Mouse (Mus musculus): Measurements from ENCODE around the gene Ndfip2.
A peak's percentile ranks its signal among the peaks of the same experiment; 100 is the strongest.

Ndfip2 gene

DNA sequence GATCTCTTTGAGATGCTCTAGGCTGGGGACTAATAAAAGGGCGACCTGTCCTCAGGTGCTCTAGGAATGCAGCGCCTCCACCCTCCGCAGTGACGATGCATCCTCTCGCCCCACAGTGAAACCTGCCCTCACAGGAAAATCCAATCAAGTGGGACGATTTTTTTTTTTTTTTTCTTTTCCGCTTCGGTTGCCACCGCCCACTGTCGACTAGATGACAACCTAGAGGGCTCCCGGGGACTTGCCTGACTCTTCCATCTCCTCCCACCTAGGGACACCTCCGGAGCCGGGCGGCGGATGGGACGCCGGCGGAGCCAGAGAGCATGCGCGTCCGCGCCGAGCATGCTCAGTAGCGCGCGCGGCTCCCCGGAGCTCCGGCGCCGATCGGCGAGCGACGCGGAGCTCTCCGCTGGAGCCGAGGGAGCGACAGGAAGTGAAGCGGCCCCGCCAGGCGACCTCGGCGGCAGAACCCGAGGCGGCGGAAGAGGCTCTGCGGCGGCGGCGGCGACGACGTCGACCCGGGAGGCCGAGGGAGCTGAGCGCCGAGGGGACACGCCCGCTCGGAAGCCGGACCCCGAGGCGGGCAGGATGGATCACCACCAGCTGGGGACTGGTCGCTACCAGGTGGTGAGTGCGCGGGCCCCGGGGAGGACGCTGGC lies at the start of gene Ndfip2:
Gene Ndfip2, plus strand, starts transcription at position 195 of the 656 bp plus-strand sequence.
- DNase-seq (ENCODE audit: extremely low read depth, insufficient read length, low spot score): peak; percentile 89

DNA sequence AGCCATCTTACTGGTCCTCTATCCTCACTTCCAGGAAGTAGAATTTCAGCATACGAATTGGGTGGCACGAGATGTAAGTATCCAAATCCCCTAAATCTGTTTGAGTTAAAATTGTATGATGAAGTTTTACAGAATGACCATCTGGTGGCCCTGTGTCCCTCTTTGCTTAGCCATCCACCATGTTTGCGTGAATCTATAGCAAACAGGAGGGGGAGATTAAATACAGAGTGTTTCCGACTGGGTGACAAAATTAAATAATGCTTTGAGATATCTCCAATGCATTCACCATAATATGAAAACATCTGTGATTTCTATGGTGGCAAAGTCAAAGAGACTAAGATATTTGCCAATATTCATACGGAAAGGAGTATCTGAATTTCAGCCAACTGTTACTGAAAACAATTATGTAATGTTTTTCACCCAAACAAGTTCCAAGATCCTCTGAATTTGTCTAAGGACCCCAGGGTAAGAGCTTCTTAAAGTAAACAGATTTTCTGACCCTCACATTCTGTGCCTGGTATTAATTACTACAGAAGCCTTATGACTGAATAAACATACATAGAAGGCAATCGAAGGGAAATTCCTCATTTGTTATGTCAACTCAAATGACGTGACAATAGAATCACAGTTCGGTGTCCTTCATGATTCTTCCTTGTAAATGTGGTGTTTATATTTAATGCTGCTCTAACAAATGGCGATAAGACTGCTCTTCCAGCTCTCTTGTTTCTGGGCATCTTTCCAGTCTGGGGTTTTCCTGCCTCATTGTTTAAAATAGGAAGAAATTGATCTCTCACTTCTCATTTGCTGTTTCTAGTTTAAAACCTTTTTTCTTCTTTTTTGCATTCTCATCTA lies 38.6 kb upstream of the Ndfip2 start:
- DNase-seq (ENCODE audit: extremely low read depth, insufficient read length, low spot score): no peak

DNA sequence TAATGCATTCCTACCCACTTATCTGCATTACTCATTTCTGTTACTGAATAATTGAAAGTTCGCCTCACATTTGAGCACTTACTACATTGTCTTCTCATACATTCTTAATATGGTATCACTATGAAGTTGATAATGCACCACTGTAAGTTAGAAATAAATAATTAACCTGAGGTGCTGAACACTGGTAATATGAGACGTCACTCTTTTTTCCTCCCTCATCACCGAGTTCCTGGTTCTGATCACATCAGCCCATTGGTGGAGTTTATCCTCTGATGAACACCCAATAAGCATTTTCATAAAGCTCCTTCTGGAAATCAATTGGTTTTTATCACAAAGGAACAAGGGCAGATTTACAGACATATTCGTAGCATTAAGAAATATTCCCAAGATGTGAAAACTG lies 36.1 kb upstream of the Ndfip2 start:
- no peak for DNase-seq (ENCODE audit: extremely low read depth, insufficient read length, low spot score)

DNA sequence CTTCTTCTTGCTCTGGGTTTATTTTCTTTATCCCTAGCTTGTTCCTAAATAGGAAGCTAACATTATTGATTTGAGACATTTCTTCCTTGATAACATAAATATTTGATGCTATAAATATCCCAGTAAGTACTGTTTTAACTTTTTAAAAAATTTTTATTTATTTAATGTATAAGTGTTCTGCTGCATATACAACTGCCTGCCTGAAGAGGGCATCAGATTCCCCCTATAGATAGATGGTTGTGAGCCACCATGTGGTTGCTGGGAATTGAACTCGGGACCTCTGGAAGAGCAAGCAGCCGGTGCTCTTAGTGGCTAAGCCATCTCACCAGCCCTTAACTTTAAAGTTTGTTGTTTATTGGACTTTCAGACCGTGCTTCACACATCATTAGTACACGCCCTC lies 32.6 kb upstream of the Ndfip2 start:
- DNase-seq (ENCODE audit: extremely low read depth, insufficient read length, low spot score): no peak

DNA sequence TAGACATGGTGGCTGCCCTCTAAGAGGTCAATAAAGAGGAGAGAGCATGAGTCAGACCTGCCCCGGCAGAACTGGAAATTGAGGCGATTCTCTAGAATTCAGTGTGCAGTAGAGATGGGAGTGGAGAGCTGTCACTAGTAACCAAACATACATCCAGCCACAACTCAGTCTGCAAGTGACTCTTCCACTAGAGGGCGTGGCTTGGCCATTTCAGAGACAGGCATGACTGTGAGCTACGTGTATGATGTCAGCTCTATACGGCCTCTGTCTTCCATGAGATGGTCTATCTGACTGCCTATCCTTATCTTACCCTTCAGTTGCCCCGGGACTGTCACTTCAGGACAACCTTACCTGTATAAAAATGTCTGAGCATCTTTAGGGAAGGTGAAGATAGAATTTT lies 26.0 kb upstream of the Ndfip2 start:
- no peak for DNase-seq (ENCODE audit: extremely low read depth, insufficient read length, low spot score)

DNA sequence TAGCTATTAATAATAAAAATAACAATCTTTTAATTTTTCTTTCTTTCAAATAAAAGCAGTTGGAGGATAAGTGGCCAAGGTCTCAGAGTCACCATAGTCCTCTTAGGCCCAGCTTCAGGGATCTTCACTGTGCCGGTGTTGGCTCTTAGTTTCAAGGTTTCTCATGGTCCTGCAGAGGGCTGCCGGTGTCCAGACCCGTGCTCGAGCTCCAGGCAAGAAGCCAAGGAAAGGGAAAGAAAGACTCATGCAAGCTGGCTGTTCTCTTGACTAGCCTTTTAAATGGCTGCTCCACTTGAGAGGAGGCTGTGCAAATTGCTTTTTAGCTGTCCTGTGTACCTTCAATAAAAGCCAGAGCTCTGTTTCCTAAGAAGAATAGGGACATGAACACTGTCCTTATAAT lies 21.8 kb upstream of the Ndfip2 start:
- DNase-seq (ENCODE audit: extremely low read depth, insufficient read length, low spot score): no peak

DNA sequence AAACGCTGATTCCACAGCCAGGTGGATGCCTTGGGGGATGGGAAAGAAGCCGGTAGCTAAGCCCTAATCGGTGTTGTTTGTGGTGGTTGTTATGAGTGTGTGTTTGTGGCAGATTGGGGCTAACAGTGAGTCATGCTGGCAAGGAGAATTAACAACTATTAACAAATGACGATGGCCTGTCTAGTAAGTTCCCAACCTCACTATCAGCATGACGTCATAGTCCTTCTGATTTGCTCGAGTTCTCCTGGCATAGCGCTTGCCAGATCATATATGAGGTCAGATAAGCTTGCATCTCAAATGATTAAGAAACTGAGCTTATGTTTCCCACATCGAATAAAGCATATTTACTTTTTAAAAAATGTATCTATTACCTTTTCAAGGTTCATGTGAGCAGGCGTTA lies 20.6 kb upstream of the Ndfip2 start:
- DNase-seq (ENCODE audit: extremely low read depth, insufficient read length, low spot score): no peak

DNA sequence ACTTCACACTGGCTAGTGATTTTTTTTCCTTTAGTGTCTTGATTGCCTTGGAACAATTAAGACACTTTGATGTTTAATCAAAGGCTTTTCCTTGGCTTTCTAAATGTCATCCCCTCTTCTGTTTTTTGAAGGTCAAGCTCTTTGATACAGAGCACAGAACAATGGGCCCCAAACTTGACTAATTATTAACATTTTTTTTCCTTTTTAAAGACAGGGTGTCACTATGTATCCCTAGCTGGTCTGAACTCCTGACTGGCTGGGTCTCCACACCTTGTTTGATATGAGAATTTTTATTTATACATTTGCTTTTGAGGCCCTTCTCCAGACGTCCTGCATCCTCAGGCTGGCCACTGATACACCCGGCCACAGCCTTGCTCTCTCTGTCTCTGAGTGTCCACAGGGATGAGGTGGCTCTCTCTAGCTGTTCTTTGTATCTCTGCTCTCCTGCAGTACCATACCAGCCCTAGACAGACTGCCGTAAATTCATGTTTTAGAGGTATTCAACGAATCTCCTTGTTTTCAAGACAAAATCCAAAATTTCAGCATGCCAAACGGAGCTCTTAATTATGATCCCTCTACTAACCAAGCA lies 19.8 kb upstream of the Ndfip2 start:
- no peak for DNase-seq (ENCODE audit: extremely low read depth, insufficient read length, low spot score)

DNA sequence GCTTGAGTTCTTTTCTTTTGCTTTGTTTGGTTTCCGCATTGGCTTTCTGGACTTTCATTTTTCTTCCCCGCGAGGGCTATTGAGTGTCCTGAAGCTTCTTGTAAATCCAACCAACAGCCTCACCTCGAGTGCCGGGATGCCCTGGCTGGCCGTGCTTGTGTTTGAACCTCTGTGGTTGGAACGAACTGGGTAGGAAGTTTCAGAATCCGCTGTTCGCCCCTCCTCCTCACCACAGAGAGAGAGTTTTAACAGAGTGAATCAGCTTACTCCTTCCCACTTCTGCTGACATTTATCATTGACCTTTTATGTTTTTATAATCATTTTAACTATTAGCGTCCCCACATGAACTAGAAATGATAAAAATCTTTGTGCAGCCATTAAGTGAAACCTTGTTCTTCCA lies 18.3 kb upstream of the Ndfip2 start:
- DNase-seq (ENCODE audit: extremely low read depth, insufficient read length, low spot score): no peak

DNA sequence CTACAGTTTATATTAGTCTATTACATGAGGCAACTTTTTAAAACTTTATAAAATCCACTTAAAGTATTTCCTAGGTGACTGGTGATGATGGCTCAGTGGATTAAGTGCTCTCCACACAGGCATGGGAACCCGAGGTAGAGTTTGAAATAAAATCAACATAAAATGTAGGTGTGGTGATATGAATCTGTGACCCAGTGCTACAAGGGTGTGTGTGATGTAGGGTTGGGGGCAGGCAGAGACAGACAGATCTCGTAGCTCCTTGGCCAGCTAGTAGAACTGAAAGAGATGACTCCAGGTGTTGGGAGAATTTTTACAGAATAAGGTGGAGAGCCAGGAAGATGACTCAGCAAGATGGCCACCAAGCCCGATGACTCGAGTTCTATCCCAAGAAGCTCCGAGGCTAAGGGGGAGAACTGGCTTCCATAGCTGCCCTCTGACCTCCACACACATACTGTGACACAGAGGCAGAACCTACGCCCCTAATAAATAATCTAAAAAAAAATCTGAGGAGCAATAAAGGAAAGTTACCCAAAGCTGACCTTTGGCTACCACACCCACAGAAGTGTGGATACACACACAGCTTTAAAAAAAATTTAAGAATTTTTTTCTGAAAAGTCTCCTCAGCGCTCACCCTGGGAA lies 14.4 kb upstream of the Ndfip2 start:
- no peak for DNase-seq (ENCODE audit: extremely low read depth, insufficient read length, low spot score)

DNA sequence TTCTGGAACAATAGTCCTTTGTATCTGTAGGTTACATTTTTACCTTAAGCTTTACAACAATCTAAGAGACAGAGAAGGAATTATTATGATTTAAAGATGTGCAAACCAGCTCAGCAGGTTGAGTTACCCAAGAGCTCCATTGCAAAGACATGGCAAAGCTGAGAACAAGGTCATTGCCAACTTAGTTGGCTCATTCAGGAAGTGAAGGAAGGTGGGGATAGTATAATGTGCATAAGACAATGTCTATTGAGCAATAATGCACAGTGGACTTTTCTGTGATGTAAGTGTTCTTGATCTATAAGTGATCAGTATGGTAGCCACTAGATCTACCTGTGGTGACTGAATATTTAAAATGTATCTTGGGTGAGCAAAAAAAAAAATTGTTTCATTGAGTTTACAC lies 7.3 kb upstream of the Ndfip2 start:
- no peak for DNase-seq (ENCODE audit: extremely low read depth, insufficient read length, low spot score)

DNA sequence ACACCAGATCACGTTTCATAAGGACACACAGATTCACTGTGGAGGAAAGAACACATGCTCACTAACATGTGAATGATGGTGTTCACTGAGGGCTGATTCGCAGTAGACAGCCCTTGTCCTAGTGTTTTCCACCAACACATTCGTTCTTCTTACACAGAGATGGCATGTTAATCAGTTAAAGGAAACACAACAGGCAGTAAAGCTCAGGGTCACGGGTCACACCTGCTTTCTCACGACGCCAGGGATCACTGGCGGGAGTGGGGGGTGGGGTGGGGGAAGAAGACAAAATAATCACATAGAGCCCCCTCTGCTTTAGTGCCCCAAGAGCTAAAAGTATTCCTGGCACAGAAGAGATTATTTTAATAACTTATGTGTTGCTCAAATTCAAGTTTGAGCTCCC lies 5.1 kb upstream of the Ndfip2 start:
- DNase-seq (ENCODE audit: extremely low read depth, insufficient read length, low spot score): no peak

DNA sequence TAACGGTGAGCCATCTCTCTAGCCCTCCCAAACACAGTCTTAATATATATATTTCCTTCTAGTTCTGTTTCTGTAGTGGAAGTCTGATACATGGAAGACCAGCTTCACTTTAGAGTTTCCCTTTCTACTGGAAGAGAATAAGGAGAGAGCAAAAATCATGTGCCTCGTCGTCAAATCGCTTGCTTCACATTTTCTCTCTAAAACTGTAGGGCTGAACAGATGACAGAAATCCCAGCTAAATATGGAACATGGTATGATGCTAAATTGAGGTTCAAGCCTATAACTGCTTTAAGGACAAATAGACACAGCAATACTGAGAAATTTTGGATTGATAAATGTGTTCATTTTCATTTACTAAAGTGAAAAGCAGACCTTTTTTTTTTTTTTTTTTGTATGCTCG lies 4.0 kb upstream of the Ndfip2 start:
- no peak for DNase-seq (ENCODE audit: extremely low read depth, insufficient read length, low spot score)

DNA sequence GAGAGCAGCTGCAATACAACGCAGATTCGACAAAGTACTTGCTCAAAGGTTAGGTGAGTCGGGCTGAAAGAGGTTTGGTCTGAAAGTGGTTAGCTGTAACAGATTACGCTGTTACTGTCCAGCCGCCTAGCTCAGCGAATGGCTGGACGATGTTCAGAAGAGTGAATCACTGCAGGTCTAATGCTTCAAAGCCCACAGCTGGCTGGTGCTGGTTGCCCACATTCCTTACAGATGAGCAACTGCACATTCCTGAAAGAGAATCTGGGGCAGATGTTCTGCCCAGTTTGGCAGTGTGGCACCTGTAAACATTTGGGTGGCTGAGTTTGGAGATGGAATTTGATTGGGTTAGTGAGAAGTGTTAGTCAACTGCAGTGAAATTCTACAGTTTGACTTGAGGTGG lies 2.8 kb upstream of the Ndfip2 start:
- DNase-seq (ENCODE audit: extremely low read depth, insufficient read length, low spot score): peak; percentile 63

DNA sequence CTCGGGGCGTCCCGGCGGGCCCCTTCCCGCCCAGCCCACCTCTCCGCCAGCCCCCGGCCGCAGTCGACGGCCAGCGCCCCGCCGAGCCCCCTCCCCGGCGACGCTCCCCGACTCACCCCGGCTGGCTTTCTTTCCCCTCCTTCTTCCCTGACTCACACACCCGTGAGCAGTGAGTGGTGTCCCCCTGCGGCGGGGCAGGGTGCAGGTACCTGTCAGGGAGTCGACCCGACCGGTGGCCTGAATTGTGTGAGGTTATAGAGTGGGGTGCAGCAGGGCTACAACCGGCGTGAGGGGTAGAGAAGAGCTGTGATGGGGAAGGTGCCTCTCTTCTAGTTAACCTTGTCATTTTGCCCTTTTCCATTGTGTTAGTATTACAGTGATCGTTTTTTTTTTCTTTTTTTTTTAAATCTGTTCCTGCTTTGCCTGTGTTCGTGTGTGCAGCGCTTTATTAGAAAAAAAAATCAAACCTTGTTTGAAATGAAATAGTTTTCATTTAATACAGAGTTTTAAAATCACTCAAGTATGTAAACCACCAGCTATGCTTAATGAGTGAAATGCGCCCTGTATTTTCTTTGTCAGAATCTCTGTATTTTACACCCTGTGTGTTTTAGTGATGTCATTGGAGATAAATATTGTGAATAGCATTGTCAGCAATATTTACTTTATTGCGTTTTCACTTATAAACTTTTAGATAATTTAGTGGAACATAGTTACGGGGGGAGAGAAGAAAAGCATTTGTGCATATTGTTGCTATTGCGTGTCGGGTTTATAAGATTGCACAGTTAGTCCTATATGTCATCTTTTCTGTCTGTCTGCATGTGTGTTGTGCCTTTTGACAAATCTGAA lies 885 bp downstream of the Ndfip2 start:
- DNase-seq (ENCODE audit: extremely low read depth, insufficient read length, low spot score): no peak

DNA sequence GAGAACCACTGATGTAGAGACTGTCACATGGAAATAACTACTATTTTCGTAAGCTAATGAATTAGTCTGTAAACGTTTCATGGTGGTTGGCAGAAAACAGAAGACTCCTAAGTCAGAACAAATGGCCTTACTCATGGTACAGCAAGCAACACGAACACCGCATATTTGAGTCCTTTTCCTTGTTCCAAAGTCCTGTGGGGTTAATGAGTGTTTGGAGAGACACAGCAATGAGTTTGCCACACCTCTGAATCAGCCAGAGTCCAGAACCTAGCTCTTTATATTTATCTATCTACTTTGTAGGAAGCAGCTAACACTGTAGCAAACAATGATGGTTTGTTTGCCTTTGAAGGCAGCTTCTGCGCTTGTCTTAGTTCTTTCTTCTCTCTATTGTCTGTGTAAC lies 4.5 kb downstream of the Ndfip2 start:
- no peak for DNase-seq (ENCODE audit: extremely low read depth, insufficient read length, low spot score)

DNA sequence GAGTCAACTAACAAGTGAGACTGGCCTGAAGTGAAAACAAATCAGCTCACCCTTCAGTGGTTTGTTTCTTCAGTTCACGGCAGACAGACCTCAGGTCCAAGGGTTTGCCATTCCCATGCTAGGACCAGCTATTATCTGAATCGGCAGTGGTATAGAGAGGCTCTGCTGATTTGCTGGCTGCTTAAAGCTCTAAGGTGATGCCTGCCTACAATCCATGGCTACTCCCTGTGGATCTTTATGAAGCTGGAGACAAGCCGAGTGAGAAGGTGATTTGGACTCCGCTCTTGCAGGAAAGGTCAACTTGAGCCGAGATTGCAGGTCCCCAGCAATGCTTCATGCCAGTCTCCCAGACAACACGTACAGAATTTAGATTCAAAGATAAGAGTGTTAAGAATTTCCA lies 8.7 kb downstream of the Ndfip2 start:
- no peak for DNase-seq (ENCODE audit: extremely low read depth, insufficient read length, low spot score)

DNA sequence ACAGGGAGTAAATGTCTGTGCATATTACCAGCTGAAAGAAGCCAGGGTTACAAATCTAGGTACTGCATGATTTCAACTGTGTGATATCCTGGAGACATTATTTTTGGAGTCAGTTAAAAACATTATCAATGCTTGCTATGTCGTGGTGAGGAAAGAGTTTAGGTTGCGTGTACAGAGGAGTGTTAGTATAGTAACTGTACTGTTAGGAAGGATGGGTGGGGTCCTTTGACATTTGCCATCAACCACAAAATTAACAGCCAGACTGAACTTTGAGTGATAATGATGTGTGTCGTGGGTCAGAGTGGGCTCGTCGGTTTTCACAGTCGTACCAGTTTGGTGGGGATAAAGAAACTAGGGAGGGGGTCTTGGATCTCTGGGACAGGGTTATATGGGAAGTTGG lies 13.7 kb downstream of the Ndfip2 start:
- no peak for DNase-seq (ENCODE audit: extremely low read depth, insufficient read length, low spot score)

DNA sequence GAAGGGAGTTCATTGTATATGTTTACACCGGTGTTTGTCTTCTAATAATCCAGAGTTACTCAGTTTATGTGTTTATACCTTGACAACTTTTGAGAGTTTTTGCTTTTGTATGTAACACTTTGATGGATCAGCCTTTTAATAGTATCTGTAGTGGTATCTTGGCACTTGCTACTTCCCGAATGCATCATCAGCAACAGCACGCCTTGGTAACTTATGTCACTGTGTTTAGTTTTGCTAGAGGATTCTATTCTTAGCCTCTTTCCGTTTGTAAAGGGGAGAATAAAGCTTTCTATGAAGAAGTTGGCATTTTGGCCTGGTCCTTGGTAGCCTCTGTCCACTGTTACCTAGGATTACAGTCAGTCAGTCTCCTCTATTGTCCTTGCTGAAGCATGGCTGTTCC lies 14.2 kb downstream of the Ndfip2 start:
- DNase-seq (ENCODE audit: extremely low read depth, insufficient read length, low spot score): no peak

DNA sequence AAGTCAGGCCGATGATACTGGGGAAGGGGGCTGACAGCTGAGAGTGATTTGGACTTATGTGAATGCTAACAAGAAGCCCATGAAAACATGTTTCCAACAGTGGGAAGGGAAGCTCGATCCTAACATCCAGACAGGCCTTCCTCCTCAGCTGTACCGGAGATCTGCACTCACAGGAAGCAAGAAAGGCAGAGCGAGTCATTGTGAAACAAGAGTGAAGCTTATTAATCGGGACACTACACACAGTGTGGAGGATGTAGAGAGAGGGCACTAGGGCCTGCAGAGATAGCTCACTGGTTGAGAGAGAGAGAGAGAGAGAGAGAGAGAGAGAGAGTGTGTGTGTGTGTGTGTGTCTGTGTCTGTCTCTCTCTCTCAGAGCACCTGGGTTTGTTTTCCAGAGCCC lies 16.8 kb downstream of the Ndfip2 start:
- no peak for DNase-seq (ENCODE audit: extremely low read depth, insufficient read length, low spot score)

DNA sequence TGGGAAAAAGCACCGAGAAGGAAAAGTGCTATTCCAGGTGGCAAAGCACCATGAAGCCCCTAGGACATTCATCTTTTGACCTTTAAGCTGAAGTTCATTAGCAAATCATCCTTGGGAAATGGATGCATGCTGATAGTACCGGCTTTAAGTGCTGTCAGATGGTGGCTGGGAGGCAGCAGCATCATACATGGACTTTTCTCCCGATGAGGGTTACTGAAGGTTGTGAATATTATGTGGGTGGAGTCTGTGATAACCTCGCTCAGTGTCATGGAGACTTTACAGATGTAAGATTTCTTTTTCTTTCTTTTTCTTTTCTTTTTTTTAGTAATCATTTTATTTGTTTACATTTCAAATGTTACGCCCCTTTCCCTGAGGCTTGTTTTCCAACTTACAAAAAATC lies 18.9 kb downstream of the Ndfip2 start:
- no peak for DNase-seq (ENCODE audit: extremely low read depth, insufficient read length, low spot score)
